Mouse (Mus musculus) 416B (cell line): ENCODE results near the gene Ppp6r3.

Experiments
- DNase-seq: peaks from one replicate; pipeline ENCODE4 v3.0.0; 2011; ENCODE audit warnings: low read depth

The Ppp6r3 gene

GRCm38 (mm10) chr19:3575632-3576384 is at the start of gene Ppp6r3:
TSS of gene Ppp6r3 (minus strand) at chr19:3575749.
- peak; percentile 100 for DNase-seq

- no peak for DNase-seq
These were observed 49.6 kb upstream of the Ppp6r3 start for GRCm38 (mm10) chr19:3625111-3625510.

- DNase-seq: peak; percentile 70
These were observed 48.3 kb upstream of the Ppp6r3 start for GRCm38 (mm10) chr19:3623824-3624223.

GRCm38 (mm10) chr19:3623294-3623693 is 47.7 kb upstream of the Ppp6r3 start:
- DNase-seq: peak; percentile 57

- DNase-seq: no peak
These were observed 45.3 kb upstream of the Ppp6r3 start for GRCm38 (mm10) chr19:3620871-3621270.

- peak; percentile 26 for DNase-seq
These were observed 43.8 kb upstream of the Ppp6r3 start for GRCm38 (mm10) chr19:3619359-3619758.

GRCm38 (mm10) chr19:3613991-3614390 is 38.4 kb upstream of the Ppp6r3 start:
- DNase-seq: no peak

- DNase-seq: no peak
These were observed 37.2 kb upstream of the Ppp6r3 start for GRCm38 (mm10) chr19:3612534-3613273.

GRCm38 (mm10) chr19:3611730-3612129 is 36.2 kb upstream of the Ppp6r3 start:
- no peak for DNase-seq

- DNase-seq: peak; percentile 12
These were observed 35.3 kb upstream of the Ppp6r3 start for GRCm38 (mm10) chr19:3610886-3611285.

- DNase-seq: no peak
These were observed 34.3 kb upstream of the Ppp6r3 start for GRCm38 (mm10) chr19:3609826-3610225.

- DNase-seq: no peak
These were observed 18.8 kb upstream of the Ppp6r3 start for GRCm38 (mm10) chr19:3594316-3594715.

- no peak for DNase-seq
These were observed 18.0 kb upstream of the Ppp6r3 start for GRCm38 (mm10) chr19:3593379-3594055.

GRCm38 (mm10) chr19:3589968-3590367 is 14.4 kb upstream of the Ppp6r3 start:
- no peak for DNase-seq

GRCm38 (mm10) chr19:3589547-3589946 is 14.0 kb upstream of the Ppp6r3 start:
- no peak for DNase-seq

GRCm38 (mm10) chr19:3587729-3588128 is 12.2 kb upstream of the Ppp6r3 start:
- peak; percentile 62 for DNase-seq

- DNase-seq: peak; percentile 57
These were observed 11.0 kb upstream of the Ppp6r3 start for GRCm38 (mm10) chr19:3586540-3586939.

GRCm38 (mm10) chr19:3586026-3586425 is 10.5 kb upstream of the Ppp6r3 start:
- DNase-seq: no peak

GRCm38 (mm10) chr19:3581326-3581725 is 5.8 kb upstream of the Ppp6r3 start:
- DNase-seq: peak; percentile 56

- DNase-seq: no peak
These were observed 2.4 kb upstream of the Ppp6r3 start for GRCm38 (mm10) chr19:3577911-3578290.

- DNase-seq: no peak
These were observed 1.8 kb upstream of the Ppp6r3 start for GRCm38 (mm10) chr19:3577265-3577910.
